ENCODE assay signal across 19 mouse cellular contexts in the genomic region with DNA sequence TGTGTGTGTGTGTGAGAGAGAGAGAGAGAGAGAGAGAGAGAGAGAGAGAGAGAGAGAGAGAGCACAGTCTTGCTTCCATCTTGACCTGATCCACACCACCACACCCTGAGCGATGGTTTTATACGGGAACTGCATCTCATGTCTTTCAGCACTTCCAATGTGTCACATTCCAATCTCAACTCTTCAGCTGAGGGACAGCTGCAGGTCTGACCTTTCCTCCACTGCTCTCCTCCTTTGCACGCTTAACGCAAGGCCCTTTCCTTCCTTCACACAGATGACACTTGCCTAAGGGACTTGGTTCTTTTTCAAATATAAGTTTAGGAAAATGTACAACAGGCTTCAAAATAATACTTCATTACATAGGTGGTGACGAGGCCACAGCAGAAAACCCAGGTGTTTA. TPM values are rescaled to one million over a fixed set of nuclear protein-coding genes. Genes with fewer than 3 reads are reported as not detected.
A peak's percentile ranks its signal among the peaks of the same experiment; 100 is the strongest.
DNase-seq lines count a peak whose midpoint lies in the region; ATAC-seq and TF ChIP-seq lines count a peak whose summit lies in the region.
"Had no signal": no experiment of that assay in that cellular context is flagged by ENCODE, and none has a peak within 500 bp of the region (broad histone marks: within the 10 kb centered on the region; RNA-seq: fewer than 3 reads in every experiment).

No protein-coding gene starts in this region.

- peak; percentile 66 for DNase-seq in heart, adult 11 months
- no peak for DNase-seq in heart, adult 8-10 months (ENCODE audit: low spot score)
- peak; percentile 76 for DNase-seq in heart, postnatal 0 days (ENCODE audit: low spot score)
- DNase-seq in heart, postnatal 4 days = no peak
- DNase-seq in thymus, adult 2 months = no peak
- DNase-seq in thymus, postnatal 4 days = no peak
- DNase-seq: adrenal gland, postnatal 25 days; cerebellum, adult 18-20 months; cerebellum, postnatal 25 days; kidney, adult 2 months; left cerebral cortex, postnatal 4 days; thymus, adult 18-20 months had no signal

- H3K27ac ChIP-seq in heart, postnatal 0 days (ENCODE audit: low read depth) = 0 out of 2 replicates have a peak overlapping the region, but pooled peaks have one; percentile 22
- H3K27ac ChIP-seq in thymus, adult 2 months (ENCODE audit: control insufficient read depth, insufficient read depth, low read length) = peak overlapping the region; percentile 21; the same call in 1 of the 2 replicates
- H3K27ac ChIP-seq: forebrain, embryonic 13.5 days; hindbrain, embryonic 15.5 days; kidney, postnatal 0 days; limb, embryonic 15.5 days had no signal

- TF ChIP-seq POLR2A in thymus, adult 2 months (IDR thresholded peaks at IDR 0.05; ENCODE audit: control insufficient read depth, extremely low read depth, insufficient read depth, low read length, poor library complexity) = no peak

- peaks cover 28% of the 10 kb centered on the region for H3K4me1 ChIP-seq in heart, postnatal 0 days (ENCODE audit: control insufficient read depth, insufficient read depth)
- H3K4me1 ChIP-seq in thymus, adult 2 months (replicated peaks; ENCODE audit: control insufficient read depth, insufficient read depth, low read length) = peaks cover 15% of the 10 kb centered on the region
- H3K4me1 ChIP-seq: forebrain, embryonic 13.5 days; hindbrain, embryonic 15.5 days; limb, embryonic 15.5 days had no signal

- H3K4me3 ChIP-seq in heart, postnatal 0 days (ENCODE audit: low read depth, low read length) = no peak overlapping the region
- H3K4me3 ChIP-seq in thymus, adult 2 months (ENCODE audit: control insufficient read depth, insufficient read depth, low read length) = no peak overlapping the region
- H3K4me3 ChIP-seq: forebrain, embryonic 13.5 days; hindbrain, embryonic 15.5 days; limb, embryonic 15.5 days had no signal

- 43% methylated on average over 5 of the region's 5 CpGs for WGBS in heart, postnatal 0 days
- 95% methylated on average over 5 of the region's 5 CpGs for WGBS in thymus, adult 2 months

- H3K4me2 ChIP-seq in heart, postnatal 0 days (ENCODE audit: low read depth, low read length) = no peak overlapping the region
- H3K4me2 ChIP-seq: forebrain, embryonic 13.5 days; hindbrain, embryonic 15.5 days; limb, embryonic 15.5 days; lung, embryonic 14.5 days; midbrain, embryonic 11.5 days had no signal

- TF ChIP-seq EP300 in heart, postnatal 0 days (IDR thresholded peaks at IDR 0.05; ENCODE audit: low read depth) = no peak

- no peak for TF ChIP-seq CTCF in heart, postnatal 0 days (IDR thresholded peaks at IDR 0.05; ENCODE audit: low read depth)
- no peak for TF ChIP-seq CTCF in thymus, adult 2 months (IDR thresholded peaks at IDR 0.05; ENCODE audit: borderline replicate concordance, control insufficient read depth, extremely low read depth, insufficient read depth, low read length, poor library complexity)

- H3K27me3 ChIP-seq in heart, postnatal 0 days (ENCODE audit: control insufficient read depth, insufficient read depth, low read length) = no peaks in the 10 kb centered on the region
- no peaks in the 10 kb centered on the region for H3K27me3 ChIP-seq in thymus, adult 2 months (ENCODE audit: control insufficient read depth, insufficient read depth, low read length)
- H3K27me3 ChIP-seq: forebrain, embryonic 13.5 days; hindbrain, embryonic 15.5 days; limb, embryonic 15.5 days had no signal

- no peaks in the 10 kb centered on the region for H3K36me3 ChIP-seq in heart, postnatal 0 days (replicated peaks; ENCODE audit: control insufficient read depth, insufficient read depth, low read length)
- no peaks in the 10 kb centered on the region for H3K36me3 ChIP-seq in thymus, adult 2 months (ENCODE audit: control insufficient read depth, insufficient read depth, low read length)
- H3K36me3 ChIP-seq: hindbrain, embryonic 15.5 days; limb, embryonic 15.5 days had no signal

- peak; percentile 88 for ATAC-seq in heart, postnatal 0 days (ENCODE audit: insufficient read depth, low read depth)
- no peak for ATAC-seq in monocyte, adult 5-6 weeks (replicated peaks; ENCODE audit: insufficient number of reproducible peaks, low FRiP score, low TSS enrichment, poor library complexity, severe bottlenecking)
- ATAC-seq: forebrain, embryonic 13.5 days had no signal

- no peaks in the 10 kb centered on the region for H3K9me3 ChIP-seq in heart, postnatal 0 days (replicated peaks; ENCODE audit: control insufficient read depth, low read length)
- H3K9me3 ChIP-seq: forebrain, embryonic 13.5 days; hindbrain, embryonic 15.5 days; limb, embryonic 15.5 days had no signal

- H3K9ac ChIP-seq in heart, postnatal 0 days (replicated peaks; ENCODE audit: low read depth, low read length) = no peak overlapping the region
- H3K9ac ChIP-seq: forebrain, embryonic 13.5 days; hindbrain, embryonic 15.5 days; limb, embryonic 15.5 days; lung, embryonic 14.5 days had no signal

RNA-seq across cellular contexts. Expression of gene Tmed10, which starts 18.9 kb away (rescaled TPM):
- 100 to 1,000 TPM; 164 to 177 (median 171) TPM for total RNA-seq in heart, adult 8-10 months (2022)
- total RNA-seq in heart, postnatal 0 days (2014; rRNA removed; ENCODE audit: low replicate concordance) = 48.2 and 49.7 TPM in 2 replicates
- 216 and 218 TPM in 2 replicates for polyA plus RNA-seq in heart, postnatal 0 days (2015; fragmentation: Nextera tagmentation; extraction: Ambion mirVana)
- 100 to 1,000 TPM; 195 to 196 TPM for total RNA-seq in heart, postnatal 4 days (2021)
- 152 and 180 TPM in 2 replicates for polyA plus RNA-seq in thymus, adult 2 months (2012; rRNA removed)
- 92.0 to 115 TPM (median 97.4 TPM) in 3 replicates for total RNA-seq in monocyte, adult 5-6 weeks (2017)

RNA-seq across cellular contexts. Expression of gene Nek9, which starts 54.4 kb away (rescaled TPM):
- total RNA-seq in heart, adult 8-10 months (2022) = 100 to 1,000 TPM; 119 to 127 (median 123) TPM
- 29.2 and 45.2 TPM in 2 replicates for total RNA-seq in heart, postnatal 0 days (2014; rRNA removed; ENCODE audit: low replicate concordance)
- polyA plus RNA-seq in heart, postnatal 0 days (2015; fragmentation: Nextera tagmentation; extraction: Ambion mirVana) = 12.5 and 14.2 TPM in 2 replicates
- 10 to 100 TPM; 68.4 to 73.6 TPM for total RNA-seq in heart, postnatal 4 days (2021)
- 32.1 and 34.7 TPM in 2 replicates for polyA plus RNA-seq in thymus, adult 2 months (2012; rRNA removed)
- total RNA-seq in monocyte, adult 5-6 weeks (2017) = 30.4 to 50.6 TPM (median 33.8 TPM) in 3 replicates

Comparison
In these comparisons a context has a peak if more than half of its experiments do, and no peak if none do; other contexts are left out.
1. DNase-seq: peak in heart, adult 11 months (single experiment) and heart, postnatal 0 days (single experiment); none in heart, adult 8-10 months (single experiment), heart, postnatal 4 days (single experiment), thymus, adult 2 months (single experiment) and thymus, postnatal 4 days (single experiment).